Comparison of ENCODE assay signal across 27 mouse cellular contexts in the genomic region with DNA sequence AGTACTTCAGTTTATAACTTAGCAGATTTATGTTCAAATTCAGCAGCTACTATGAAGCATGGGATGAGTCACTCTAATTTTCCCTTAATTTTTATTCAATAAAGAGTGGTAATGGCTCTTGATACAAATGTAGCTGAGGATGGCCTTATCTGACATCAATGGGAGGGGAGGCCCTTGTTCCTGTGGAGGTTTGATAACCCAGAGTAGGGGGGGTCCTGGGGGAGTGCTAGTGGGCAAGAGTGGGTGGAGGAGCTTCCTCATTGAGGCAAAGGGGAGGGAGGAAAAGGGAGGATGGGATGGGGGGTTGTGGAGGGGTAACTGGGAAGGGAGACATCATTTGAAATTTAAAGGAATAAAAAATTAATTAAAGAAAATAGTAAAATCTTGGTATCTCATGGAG.
DNase-seq lines count a peak whose midpoint lies in the region; ATAC-seq and TF ChIP-seq lines count a peak whose summit lies in the region.
"Had no signal": no experiment of that assay in that cellular context is flagged by ENCODE, and none has a peak within 500 bp of the region (broad histone marks: within the 10 kb centered on the region; RNA-seq: fewer than 3 reads in every experiment).

No protein-coding gene starts in this region.

- TF ChIP-seq CTCF in liver, postnatal 0 days (IDR thresholded peaks at IDR 0.05; ENCODE audit: low read depth), result no peak
- no peak for TF ChIP-seq CTCF in MEL (IDR thresholded peaks at IDR 0.05 in 2 of 3, conservative IDR thresholded peaks at IDR 0.05 in 1 of 3; ENCODE audit: control insufficient read depth in 1 of 3, insufficient read depth in 1 of 3, low read depth in 2 of 3, low read length in 3 of 3, poor library complexity in 1 of 3, severe bottlenecking in 1 of 3)
- TF ChIP-seq CTCF in liver, embryonic 14.5 days (IDR thresholded peaks at IDR 0.05; ENCODE audit: low read depth), result no peak

- no peak overlapping the region for H3K4me3 ChIP-seq in forebrain, embryonic 13.5 days
- no peak overlapping the region for H3K4me3 ChIP-seq in forebrain, embryonic 11.5 days (ENCODE audit: low read depth, low read length)
- H3K4me3 ChIP-seq in liver, postnatal 0 days (ENCODE audit: low read depth, low read length), result no peak overlapping the region
- no peak overlapping the region for H3K4me3 ChIP-seq in MEL (ENCODE audit: control insufficient read depth in 1 of 2, insufficient read depth in 1 of 2, low read depth in 2 of 2, low read length in 2 of 2)
- no peak overlapping the region for H3K4me3 ChIP-seq in liver, embryonic 14.5 days (ENCODE audit: insufficient read depth in 1 of 2, low read depth in 2 of 2, low read length in 2 of 2)
- H3K4me3 ChIP-seq: embryonic facial prominence, embryonic 13.5 days; heart, embryonic 13.5 days; myocyte; neural tube, embryonic 12.5 days had no signal

- no peaks in the 10 kb centered on the region for H3K79me2 ChIP-seq in MEL (ENCODE audit: control insufficient read depth, insufficient read depth, low read length, poor library complexity)

- DNase-seq in forebrain, embryonic 11.5 days (ENCODE audit: low spot score), result no peak
- DNase-seq in liver, result peak; percentile 26
- no peak for DNase-seq in liver, postnatal 0 days
- no peak for DNase-seq in MEL (ENCODE audit: low read depth, low spot score)
- no peak for DNase-seq in liver, embryonic 14.5 days (ENCODE audit: low read depth in 3 of 3, low spot score in 3 of 3)
- no peak for DNase-seq in B cell, adult 2 months
- DNase-seq: adrenal gland, postnatal 25 days; cerebellum, adult 18-20 months; cerebellum, postnatal 10 days; gastrocnemius, postnatal 10 days; heart, postnatal 10 days; kidney, postnatal 10 days; layer of hippocampus, postnatal 36 days; left cerebral cortex, postnatal 4 days; lung, postnatal 14 days; right cerebral cortex, adult 18-20 months; right cerebral cortex, postnatal 4 days; thymus, adult 18-20 months; thymus, postnatal 25 days had no signal

- ATAC-seq in forebrain, embryonic 13.5 days, result peak; percentile 15; the same call in 1 of the 2 replicates
- ATAC-seq in forebrain, embryonic 11.5 days (replicated peaks; ENCODE audit: low FRiP score), result no peak
- no peak for ATAC-seq in liver, postnatal 0 days
- peak; percentile 60; the same call in 1 of the 2 replicates for ATAC-seq in liver, embryonic 14.5 days (ENCODE audit: insufficient read depth)
- ATAC-seq: intestine, embryonic 16.5 days had no signal

- peak overlapping the region; percentile 51; the same call in 1 of the 2 replicates for H3K27ac ChIP-seq in forebrain, embryonic 13.5 days
- no peak overlapping the region for H3K27ac ChIP-seq in forebrain, embryonic 11.5 days (ENCODE audit: low read depth, low read length)
- no peak overlapping the region for H3K27ac ChIP-seq in liver, postnatal 0 days (ENCODE audit: low read depth)
- H3K27ac ChIP-seq in MEL (ENCODE audit: control insufficient read depth, low read depth, low read length), result no peak overlapping the region
- H3K27ac ChIP-seq in liver, embryonic 14.5 days, result no peak overlapping the region
- H3K27ac ChIP-seq: heart, embryonic 13.5 days; neural tube, embryonic 12.5 days; stomach, postnatal 0 days had no signal

- H3K4me2 ChIP-seq in forebrain, embryonic 13.5 days, result no peak overlapping the region
- H3K4me2 ChIP-seq in forebrain, embryonic 11.5 days (ENCODE audit: low read depth, low read length, severe bottlenecking), result no peak overlapping the region
- no peak overlapping the region for H3K4me2 ChIP-seq in liver, postnatal 0 days (ENCODE audit: low read depth, low read length)
- H3K4me2 ChIP-seq in liver, embryonic 14.5 days (ENCODE audit: low read depth), result no peak overlapping the region
- H3K4me2 ChIP-seq: embryonic facial prominence, embryonic 13.5 days; heart, embryonic 13.5 days; lung, embryonic 14.5 days; neural tube, embryonic 12.5 days had no signal

- no peak for TF ChIP-seq RAD21 in MEL (IDR thresholded peaks at IDR 0.05; ENCODE audit: low read depth, low read length)

- TF ChIP-seq EP300 in liver, postnatal 0 days (IDR thresholded peaks at IDR 0.05; ENCODE audit: low read depth), result no peak
- TF ChIP-seq EP300 in MEL (IDR thresholded peaks at IDR 0.05; ENCODE audit: low read depth in 1 of 2, low read length in 2 of 2), result peak; percentile 8 to 58; a peak in 1 of 4 replicates
- TF ChIP-seq EP300 in liver, embryonic 14.5 days (IDR thresholded peaks at IDR 0.05; ENCODE audit: low read depth), result no peak

- no peaks in the 10 kb centered on the region for H3K9me3 ChIP-seq in forebrain, embryonic 13.5 days (replicated peaks)
- H3K9me3 ChIP-seq in forebrain, embryonic 11.5 days (ENCODE audit: control insufficient read depth, low read length), result no peaks in the 10 kb centered on the region
- H3K9me3 ChIP-seq in liver, postnatal 0 days (ENCODE audit: low read length), result no peaks in the 10 kb centered on the region
- no peaks in the 10 kb centered on the region for H3K9me3 ChIP-seq in MEL (replicated peaks; ENCODE audit: insufficient read depth, low read length)
- H3K9me3 ChIP-seq in liver, embryonic 14.5 days (ENCODE audit: control insufficient read depth, low read length), result no peaks in the 10 kb centered on the region
- H3K9me3 ChIP-seq: embryonic facial prominence, embryonic 13.5 days; heart, embryonic 13.5 days; neural tube, embryonic 12.5 days had no signal

- no peak overlapping the region for H3K9ac ChIP-seq in forebrain, embryonic 13.5 days
- H3K9ac ChIP-seq in forebrain, embryonic 11.5 days (ENCODE audit: low read length), result no peak overlapping the region
- no peak overlapping the region for H3K9ac ChIP-seq in liver, postnatal 0 days (replicated peaks)
- no peak overlapping the region for H3K9ac ChIP-seq in MEL (ENCODE audit: control insufficient read depth, low read depth, low read length, poor library complexity, severe bottlenecking)
- no peak overlapping the region for H3K9ac ChIP-seq in liver, embryonic 14.5 days (replicated peaks)
- H3K9ac ChIP-seq: embryonic facial prominence, embryonic 13.5 days; heart, embryonic 13.5 days; lung, embryonic 14.5 days; neural tube, embryonic 12.5 days had no signal

- H3K4me1 ChIP-seq in forebrain, embryonic 13.5 days, result peaks cover 32% of the 10 kb centered on the region
- peaks cover 3% of the 10 kb centered on the region; the same call in 1 of the 2 replicates for H3K4me1 ChIP-seq in forebrain, embryonic 11.5 days (replicated peaks; ENCODE audit: control insufficient read depth, insufficient read depth, low read length)
- no peaks in the 10 kb centered on the region for H3K4me1 ChIP-seq in liver, postnatal 0 days (ENCODE audit: insufficient read depth)
- no peaks in the 10 kb centered on the region for H3K4me1 ChIP-seq in MEL (ENCODE audit: control insufficient read depth in 1 of 2, insufficient read depth in 2 of 2, low read length in 2 of 2)
- peaks cover 4 to 9% of the 10 kb centered on the region in 2 experiments; a peak in 2 of 4 replicates for H3K4me1 ChIP-seq in liver, embryonic 14.5 days (replicated peaks; ENCODE audit: control insufficient read depth in 2 of 2, insufficient read depth in 2 of 2, low read length in 1 of 2)

- no peak for TF ChIP-seq POLR2A in MEL (IDR thresholded peaks at IDR 0.05; ENCODE audit: control insufficient read depth in 1 of 2, insufficient read depth in 1 of 2, low read depth in 1 of 2, low read length in 2 of 2, poor library complexity in 1 of 2)

- H3K36me3 ChIP-seq in forebrain, embryonic 13.5 days (ENCODE audit: poor library complexity, severe bottlenecking), result no peaks in the 10 kb centered on the region
- no peaks in the 10 kb centered on the region for H3K36me3 ChIP-seq in forebrain, embryonic 11.5 days (ENCODE audit: control insufficient read depth, insufficient read depth, low read length)
- H3K36me3 ChIP-seq in liver, postnatal 0 days (replicated peaks; ENCODE audit: insufficient read depth, low read length), result no peaks in the 10 kb centered on the region
- peaks cover 0 to 2% of the 10 kb centered on the region in 2 experiments; a peak in 1 of 4 replicates for H3K36me3 ChIP-seq in MEL (ENCODE audit: control insufficient read depth in 1 of 2, insufficient read depth in 2 of 2, low read length in 2 of 2)
- no peaks in the 10 kb centered on the region for H3K36me3 ChIP-seq in liver, embryonic 14.5 days (replicated peaks; ENCODE audit: control insufficient read depth, insufficient read depth, low read depth)
- H3K36me3 ChIP-seq: embryonic facial prominence, embryonic 13.5 days; heart, embryonic 13.5 days; neural tube, embryonic 12.5 days had no signal

- no peaks in the 10 kb centered on the region for H3K27me3 ChIP-seq in forebrain, embryonic 13.5 days
- H3K27me3 ChIP-seq in forebrain, embryonic 11.5 days (ENCODE audit: control insufficient read depth, insufficient read depth, low read length), result no peaks in the 10 kb centered on the region
- no peaks in the 10 kb centered on the region for H3K27me3 ChIP-seq in liver, postnatal 0 days (ENCODE audit: insufficient read depth, low read length)
- H3K27me3 ChIP-seq in MEL (ENCODE audit: control insufficient read depth in 1 of 2, insufficient read depth in 2 of 2, low read length in 2 of 2), result no peaks in the 10 kb centered on the region
- no peaks in the 10 kb centered on the region for H3K27me3 ChIP-seq in liver, embryonic 14.5 days (ENCODE audit: control insufficient read depth, insufficient read depth, low read length)
- H3K27me3 ChIP-seq: embryonic facial prominence, embryonic 13.5 days; heart, embryonic 13.5 days; neural tube, embryonic 12.5 days had no signal

TF ChIP-seq in MEL, 35 proteins besides CTCF, POLR2A, EP300 and RAD21 (continues in another document):
- no peak for TF ChIP-seq TBP (IDR thresholded peaks at IDR 0.05; ENCODE audit: low read depth, low read length)
- no peak for TF ChIP-seq ZMIZ1 (IDR thresholded peaks at IDR 0.05; ENCODE audit: low read depth, low read length)
- no peak for TF ChIP-seq MXI1 (IDR thresholded peaks at IDR 0.05; ENCODE audit: low read depth, low read length)
- TF ChIP-seq MAFK (IDR thresholded peaks at IDR 0.05; ENCODE audit: borderline replicate concordance, low read depth, low read length), result no peak
- TF ChIP-seq POLR2AphosphoS2 (IDR thresholded peaks at IDR 0.05; ENCODE audit: low read length), result no peak
- no peak for TF ChIP-seq ELF1 (IDR thresholded peaks at IDR 0.05; ENCODE audit: low read depth, low read length)
- 0 out of 2 replicates have a peak, but pooled peaks have one; percentile 7 for TF ChIP-seq GATA1 (IDR thresholded peaks at IDR 0.05; ENCODE audit: low read depth, low read length)
- TF ChIP-seq JUND (IDR thresholded peaks at IDR 0.05; ENCODE audit: low read depth, low read length), result no peak
- no peak for TF ChIP-seq ZNF384 (IDR thresholded peaks at IDR 0.05; ENCODE audit: low read depth, low read length)
- no peak for TF ChIP-seq SIN3A (IDR thresholded peaks at IDR 0.05; ENCODE audit: low read length)
- TF ChIP-seq NELFE (IDR thresholded peaks at IDR 0.05; ENCODE audit: low read depth, low read length), result no peak
- TF ChIP-seq NRF1 (IDR thresholded peaks at IDR 0.05; ENCODE audit: insufficient read depth, low read depth, low read length, poor library complexity, severe bottlenecking), result no peak
- TF ChIP-seq POLR2AphosphoS5 (IDR thresholded peaks at IDR 0.05; ENCODE audit: borderline replicate concordance, low read depth, low read length), result no peak
- TF ChIP-seq TAL1 (IDR thresholded peaks at IDR 0.05; ENCODE audit: low read length), result no peak

Comparison
In these comparisons a context has a peak if more than half of its experiments do, and no peak if none do; other contexts are left out.
1. ATAC-seq: peak in forebrain, embryonic 13.5 days (single experiment) and liver, embryonic 14.5 days (single experiment); none in forebrain, embryonic 11.5 days (single experiment) and liver, postnatal 0 days (single experiment).